Mouse (Mus musculus): ENCODE results near the gene Ctrc. TPM values are rescaled to one million over a fixed set of nuclear protein-coding genes. Genes with fewer than 3 reads are reported as not detected.

The Ctrc gene
- polyA plus RNA-seq, 1 experiment from 2014 or later: not detected

DNA sequence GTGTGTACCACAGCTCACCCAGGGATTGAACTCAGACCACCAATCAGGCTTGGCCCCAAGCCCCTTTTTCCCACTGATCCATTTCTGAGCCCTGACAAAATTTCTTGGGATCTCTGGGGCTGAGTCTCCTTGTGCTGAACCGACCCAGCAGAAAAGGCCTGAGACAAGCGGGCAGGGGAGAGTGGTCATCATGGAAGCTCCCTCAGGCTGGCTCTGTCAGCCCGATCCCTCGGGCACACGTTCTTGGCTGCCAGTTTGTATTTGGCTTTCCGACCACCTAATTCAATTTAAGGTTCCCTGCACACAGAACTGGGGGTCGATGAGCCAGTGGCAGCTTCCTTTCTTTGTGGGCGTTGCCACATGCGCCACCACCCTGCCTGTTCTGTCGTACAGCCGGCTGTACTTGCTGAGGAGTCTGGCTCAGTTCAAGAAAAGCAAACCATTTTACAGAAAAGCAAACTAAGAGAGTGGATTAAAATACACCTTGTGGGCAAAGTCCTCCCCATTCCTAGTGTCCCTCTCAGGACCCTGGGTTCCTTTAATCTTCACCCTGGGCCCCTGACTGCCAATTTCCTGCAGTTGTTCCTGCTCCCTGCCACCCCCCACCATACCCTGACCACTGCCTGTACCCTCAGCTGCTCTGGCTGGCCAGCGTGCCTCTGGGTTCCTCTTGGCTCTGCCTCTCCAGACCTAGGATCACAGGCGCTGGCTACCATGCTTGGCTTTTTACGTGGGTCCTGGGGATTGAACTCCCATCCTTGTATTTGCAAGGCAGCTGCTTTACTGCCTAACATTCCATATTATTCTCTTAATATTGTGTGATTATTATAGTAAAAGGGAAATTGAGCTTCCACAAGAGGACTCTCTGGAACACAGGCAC lies 29.1 kb downstream of the Ctrc start:
- Histone ChIP-seq H3K9me3 (ENCODE audit: control insufficient read depth, low read length) (no peaks in the 10 kb centered on the region), H3K9ac (ENCODE audit: low read length) (no peak overlapping the region), H3K36me3 (ENCODE audit: control insufficient read depth, insufficient read depth, low read length) (peaks cover 7% of the 10 kb centered on the region), H3K27me3 (ENCODE audit: control insufficient read depth, insufficient read depth, low read length) (no peaks in the 10 kb centered on the region), H3K4me1 (replicated peaks; ENCODE audit: control insufficient read depth, insufficient read depth) (no peaks in the 10 kb centered on the region), H3K27ac (replicated peaks) (no peak overlapping the region), H3K4me3 (ENCODE audit: low read depth, low read length) (no peak overlapping the region), H3K4me2 (replicated peaks; ENCODE audit: low read depth) (no peak overlapping the region)
- ATAC-seq (ENCODE audit: low FRiP score, low TSS enrichment): no peak
- DNase-seq (ENCODE audit: low spot score): no peak
- WGBS: 63% methylated on average over 14 of the region's 14 CpGs
- no peak for TF ChIP-seq CTCF (IDR thresholded peaks at IDR 0.05; ENCODE audit: low read depth)
- TF ChIP-seq EP300 (optimal IDR thresholded peaks at IDR 0.05): no peak

DNA sequence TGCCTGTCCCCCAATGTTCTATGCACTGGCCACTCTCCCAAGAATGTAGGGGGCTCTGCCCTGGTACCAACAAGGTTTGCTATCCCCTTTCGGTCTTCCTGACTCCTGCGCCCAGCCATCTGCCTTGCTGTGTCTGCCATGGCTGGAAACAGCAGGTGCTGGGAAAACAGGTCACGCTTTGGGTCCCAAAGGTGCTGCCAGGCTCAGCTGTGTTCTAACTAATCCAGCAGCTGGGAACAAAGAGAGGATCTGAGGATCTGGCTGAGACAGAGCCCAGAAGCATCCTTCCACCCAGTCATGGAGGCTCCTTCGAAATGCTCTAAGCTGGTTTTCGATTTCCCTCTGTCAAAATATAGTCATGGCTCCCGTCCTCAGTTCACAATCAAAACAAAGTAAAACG lies 29.9 kb downstream of the Ctrc start:
- Histone ChIP-seq H3K36me3 (ENCODE audit: control insufficient read depth, insufficient read depth, low read length) (peaks cover 13% of the 10 kb centered on the region), H3K4me1 (replicated peaks; ENCODE audit: control insufficient read depth, insufficient read depth) (no peaks in the 10 kb centered on the region), H3K4me3 (ENCODE audit: low read depth, low read length) (no peak overlapping the region), H3K4me2 (replicated peaks; ENCODE audit: low read depth) (no peak overlapping the region), H3K27ac (replicated peaks) (no peak overlapping the region), H3K27me3 (ENCODE audit: control insufficient read depth, insufficient read depth, low read length) (no peaks in the 10 kb centered on the region), H3K9ac (ENCODE audit: low read length) (no peak overlapping the region), H3K9me3 (ENCODE audit: control insufficient read depth, low read length) (no peaks in the 10 kb centered on the region)
- ATAC-seq (ENCODE audit: low FRiP score, low TSS enrichment) (no peak), DNase-seq (ENCODE audit: low spot score) (no peak)
- TF ChIP-seq EP300 (optimal IDR thresholded peaks at IDR 0.05) (no peak), CTCF (IDR thresholded peaks at IDR 0.05; ENCODE audit: low read depth) (no peak)
- 90% methylated on average over 7 of the region's 7 CpGs for WGBS

DNA sequence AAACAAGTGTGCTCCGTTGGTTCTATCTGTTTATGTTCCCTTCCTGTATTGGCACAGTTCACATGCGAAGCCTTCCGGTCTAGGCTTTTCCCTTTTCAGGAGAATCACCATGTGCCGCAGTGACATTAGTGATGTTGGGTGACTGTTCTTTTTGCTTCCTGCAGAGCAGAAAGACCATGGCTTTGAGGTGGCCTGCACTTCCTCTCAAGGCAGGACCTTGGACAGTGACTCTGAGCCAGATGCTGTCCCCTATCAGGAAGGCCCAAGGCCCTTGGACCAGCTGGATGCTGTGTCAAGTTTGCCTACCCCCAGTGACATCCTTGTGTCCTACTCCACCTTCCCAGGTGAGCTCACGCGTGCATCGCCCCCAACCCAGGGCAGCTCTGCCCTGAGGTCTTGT lies 34.8 kb downstream of the Ctrc start:
- Histone ChIP-seq H3K9me3 (ENCODE audit: control insufficient read depth, low read length) (no peaks in the 10 kb centered on the region), H3K4me2 (replicated peaks; ENCODE audit: low read depth) (no peak overlapping the region), H3K4me3 (ENCODE audit: low read depth, low read length) (no peak overlapping the region), H3K9ac (ENCODE audit: low read length) (no peak overlapping the region), H3K27me3 (ENCODE audit: control insufficient read depth, insufficient read depth, low read length) (no peaks in the 10 kb centered on the region), H3K4me1 (replicated peaks; ENCODE audit: control insufficient read depth, insufficient read depth) (no peaks in the 10 kb centered on the region), H3K36me3 (ENCODE audit: control insufficient read depth, insufficient read depth, low read length) (peaks cover 43% of the 10 kb centered on the region), H3K27ac (replicated peaks) (no peak overlapping the region)
- no peak for DNase-seq (ENCODE audit: low spot score)
- ATAC-seq (ENCODE audit: low FRiP score, low TSS enrichment): no peak
- 98% methylated on average over 7 of the region's 7 CpGs for WGBS
- TF ChIP-seq CTCF (IDR thresholded peaks at IDR 0.05; ENCODE audit: low read depth) (no peak), EP300 (optimal IDR thresholded peaks at IDR 0.05) (no peak)

DNA sequence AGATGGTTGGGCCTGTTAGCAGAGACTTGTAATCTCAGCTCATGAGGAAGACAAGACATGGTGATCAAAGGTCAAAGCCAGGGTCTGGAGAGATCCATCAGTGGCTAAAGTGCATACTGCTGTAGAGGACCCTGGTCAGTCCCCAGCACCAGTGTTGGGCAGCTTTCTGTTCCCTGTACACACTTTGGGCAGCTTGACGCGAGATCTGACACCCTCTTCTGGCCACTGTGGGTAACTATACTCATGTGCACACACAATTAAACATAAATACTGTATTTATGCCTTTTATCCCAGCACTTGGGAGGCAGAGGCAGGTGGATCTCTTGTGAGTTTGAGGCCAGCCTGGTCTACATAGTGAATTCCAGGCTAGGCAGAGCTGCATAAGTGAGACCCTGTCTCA lies 35.2 kb downstream of the Ctrc start:
- no peak for ATAC-seq (ENCODE audit: low FRiP score, low TSS enrichment)
- 93% methylated on average over 2 of the region's 2 CpGs for WGBS
- Histone ChIP-seq H3K36me3 (ENCODE audit: control insufficient read depth, insufficient read depth, low read length) (peaks cover 43% of the 10 kb centered on the region), H3K9ac (ENCODE audit: low read length) (no peak overlapping the region), H3K9me3 (ENCODE audit: control insufficient read depth, low read length) (no peaks in the 10 kb centered on the region), H3K27ac (replicated peaks) (no peak overlapping the region), H3K4me1 (replicated peaks; ENCODE audit: control insufficient read depth, insufficient read depth) (no peaks in the 10 kb centered on the region), H3K27me3 (ENCODE audit: control insufficient read depth, insufficient read depth, low read length) (no peaks in the 10 kb centered on the region), H3K4me2 (replicated peaks; ENCODE audit: low read depth) (no peak overlapping the region), H3K4me3 (ENCODE audit: low read depth, low read length) (no peak overlapping the region)
- no peak for TF ChIP-seq EP300 (optimal IDR thresholded peaks at IDR 0.05)
- no peak for TF ChIP-seq CTCF (IDR thresholded peaks at IDR 0.05; ENCODE audit: low read depth)
- no peak for DNase-seq (ENCODE audit: low spot score)

DNA sequence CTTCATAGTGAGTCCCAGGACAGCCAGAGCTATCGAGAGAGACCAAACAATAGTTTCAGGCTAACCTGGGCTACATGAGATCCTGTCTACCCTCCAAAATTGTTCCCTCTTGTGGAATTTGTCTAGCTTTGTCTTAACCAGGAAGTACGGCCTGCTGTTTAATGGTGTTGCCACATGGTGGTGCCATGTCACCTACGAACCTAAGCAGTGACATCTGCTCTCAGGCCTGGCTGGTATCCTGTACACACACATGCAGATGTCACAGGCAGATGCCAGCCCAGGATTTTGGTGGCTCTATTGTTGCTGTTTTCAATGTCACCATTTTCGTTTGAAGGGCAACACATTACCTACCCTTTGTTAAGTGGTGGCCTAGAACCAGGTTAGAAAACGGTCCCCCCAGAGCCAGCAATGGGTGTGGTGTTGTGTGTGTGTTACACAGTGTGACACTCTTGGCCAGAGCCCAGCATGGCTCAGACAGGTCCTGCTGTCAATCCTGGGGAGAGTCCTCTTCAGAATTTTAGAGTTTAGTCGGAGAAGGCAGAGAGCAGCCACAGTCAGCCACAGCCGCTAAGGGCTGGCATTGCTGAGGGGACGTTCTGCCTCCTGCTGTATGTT lies 36.2 kb downstream of the Ctrc start:
- TF ChIP-seq EP300 (optimal IDR thresholded peaks at IDR 0.05) (no peak), CTCF (IDR thresholded peaks at IDR 0.05; ENCODE audit: low read depth) (peak; percentile 82)
- Histone ChIP-seq H3K4me3 (ENCODE audit: low read depth, low read length) (no peak overlapping the region), H3K36me3 (ENCODE audit: control insufficient read depth, insufficient read depth, low read length) (peaks cover 51% of the 10 kb centered on the region), H3K27me3 (ENCODE audit: control insufficient read depth, insufficient read depth, low read length) (no peaks in the 10 kb centered on the region), H3K9ac (ENCODE audit: low read length) (no peak overlapping the region), H3K27ac (replicated peaks) (no peak overlapping the region), H3K4me1 (replicated peaks; ENCODE audit: control insufficient read depth, insufficient read depth) (no peaks in the 10 kb centered on the region), H3K4me2 (replicated peaks; ENCODE audit: low read depth) (no peak overlapping the region), H3K9me3 (ENCODE audit: control insufficient read depth, low read length) (no peaks in the 10 kb centered on the region)
- DNase-seq (ENCODE audit: low spot score) (peak; percentile 68), ATAC-seq (ENCODE audit: low FRiP score, low TSS enrichment) (peak; percentile 56)
- WGBS: 75% methylated on average over 8 of the region's 8 CpGs

DNA sequence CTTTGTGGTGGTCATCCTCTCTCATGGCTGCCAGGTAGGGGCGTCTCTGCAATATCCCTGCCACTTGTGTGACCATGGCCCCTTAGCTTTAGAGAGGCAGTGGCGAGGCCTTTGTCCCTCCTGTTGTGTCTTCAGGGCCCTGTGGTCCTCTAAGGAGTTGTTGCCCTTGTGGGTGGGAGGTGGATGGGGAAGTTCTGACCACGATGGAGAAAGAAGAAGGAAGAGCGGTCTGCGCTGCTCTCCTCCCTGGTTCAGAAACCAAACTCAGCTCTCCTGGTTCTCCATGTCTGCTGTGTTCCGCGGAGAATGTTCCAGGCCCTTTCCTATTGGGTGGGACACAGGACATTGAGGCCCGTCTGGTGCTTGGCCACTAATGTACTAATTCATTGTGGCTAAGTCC lies 40.3 kb downstream of the Ctrc start:
- H3K36me3 ChIP-seq (ENCODE audit: control insufficient read depth, insufficient read depth, low read length): peaks cover 35% of the 10 kb centered on the region
- no peak overlapping the region for H3K4me3 ChIP-seq (ENCODE audit: low read depth, low read length)
- H3K9me3 ChIP-seq (ENCODE audit: control insufficient read depth, low read length): no peaks in the 10 kb centered on the region
- TF ChIP-seq CTCF (IDR thresholded peaks at IDR 0.05; ENCODE audit: low read depth): no peak
- TF ChIP-seq EP300 (optimal IDR thresholded peaks at IDR 0.05): no peak
- 95% methylated on average over 8 of the region's 8 CpGs for WGBS
- no peak overlapping the region for H3K27ac ChIP-seq (replicated peaks)
- DNase-seq (ENCODE audit: low spot score) (no peak), ATAC-seq (ENCODE audit: low FRiP score, low TSS enrichment) (no peak)
- H3K4me1 ChIP-seq (replicated peaks; ENCODE audit: control insufficient read depth, insufficient read depth): no peaks in the 10 kb centered on the region
- no peak overlapping the region for H3K4me2 ChIP-seq (replicated peaks; ENCODE audit: low read depth)
- no peak overlapping the region for H3K9ac ChIP-seq (ENCODE audit: low read length)
- no peaks in the 10 kb centered on the region for H3K27me3 ChIP-seq (ENCODE audit: control insufficient read depth, insufficient read depth, low read length)

Measured in stomach, postnatal 0 days (tissue).